Mouse (Mus musculus) forebrain, embryonic 11.5 days (tissue): ENCODE data around the gene Crygn. TPM values are rescaled to one million over a fixed set of nuclear protein-coding genes. Genes with fewer than 3 reads are reported as not detected.
A peak's percentile ranks its signal among the peaks of the same experiment; 100 is the strongest.

Experiments
- ATAC-seq: fragments of 200-750 bp; cut with Nextera tagmentation; replicated peaks from 2 replicates; pipeline ENCODE4 v1.8.0; 2017; ENCODE audit warnings: moderate TSS enrichment; ENCODE audit not compliant: low FRiP score
- DNase-seq: peaks from one replicate; pipeline ENCODE4 v3.0.0-alpha.2; 2017; ENCODE audit warnings: low spot score
- H3K27ac ChIP-seq: fragments of 300-500 bp; sonication (generic); 2 replicates; pipeline ENCODE4 v1.5.1; 2014; ENCODE audit warnings: low read depth, low read length
- H3K27me3 ChIP-seq: fragments of 300-500 bp; sonication (generic); 2 replicates; pipeline ENCODE4 v1.6.1; 2014; ENCODE audit warnings: mild to moderate bottlenecking, low read length, mixed read lengths; ENCODE audit not compliant: control insufficient read depth, insufficient read depth
- H3K36me3 ChIP-seq: fragments of 300-500 bp; sonication (generic); 2 replicates; pipeline ENCODE4 v1.6.1; 2014; ENCODE audit warnings: mild to moderate bottlenecking, low read length, moderate library complexity, mixed read lengths; ENCODE audit not compliant: control insufficient read depth, insufficient read depth
- H3K4me1 ChIP-seq: fragments of 300-500 bp; sonication (generic); replicated peaks from 2 replicates; pipeline ENCODE4 v1.6.1; 2014; ENCODE audit warnings: low read length, mixed read lengths; ENCODE audit not compliant: control insufficient read depth, insufficient read depth
- H3K4me2 ChIP-seq: fragments of 300-500 bp; sonication (generic); 2 replicates; pipeline ENCODE4 v1.6.1; 2014; ENCODE audit warnings: low read depth, mild to moderate bottlenecking, low read length, moderate library complexity, mixed read lengths; ENCODE audit not compliant: severe bottlenecking
- H3K4me3 ChIP-seq: fragments of 300-500 bp; sonication (generic); 2 replicates; pipeline ENCODE4 v1.5.1; 2014; ENCODE audit warnings: low read depth, low read length
- H3K9ac ChIP-seq: fragments of 300-500 bp; sonication (generic); 2 replicates; pipeline ENCODE4 v1.6.1; 2014; ENCODE audit warnings: low read length
- H3K9me3 ChIP-seq: fragments of 300-500 bp; sonication (generic); 2 replicates; pipeline ENCODE4 v1.6.1; 2016; ENCODE audit warnings: low read length, mixed read lengths; ENCODE audit not compliant: control insufficient read depth
- WGBS: fragments of 180-500 bp; shearing (Covaris S2); extraction: QIAGEN DNeasy Blood & Tissue Kit; methylation state at CpG from one replicate; pipeline ENCODE4 v1.1.7; 2014; 5-methylcytosine and 5-hydroxymethylcytosine counted together
- polyA plus RNA-seq: library from polyadenylated mRNA; unstranded; fragments of >200 nt; fragmentation: Nextera tagmentation; extraction: Ambion mirVana; gene quantifications from 2 replicates; pipeline ENCODE4 v1.2.1, GENCODE M21; 2014

The Crygn gene
- polyA plus RNA-seq = not detected in 2 replicates

- no peak within 1 kb of the TSS for H3K4me2 ChIP-seq
- H3K27me3 ChIP-seq = no peaks in the 10 kb centered on the region
- no peak within 1 kb of the TSS for H3K4me3 ChIP-seq
- DNase-seq (no peak), ATAC-seq (no peak)
- H3K9me3 ChIP-seq = no peaks in the 10 kb centered on the region
- H3K36me3 ChIP-seq = no peaks in the 10 kb centered on the region
- no peaks in the 10 kb centered on the region for H3K4me1 ChIP-seq
- no peak within 1 kb of the TSS for H3K9ac ChIP-seq
- no peak within 1 kb of the TSS for H3K27ac ChIP-seq
- WGBS = 29% methylated on average over 18 of the region's 18 CpGs
Observed at GRCm38 (mm10) chr5:24757816-24758215, at the start of gene Crygn. Crygn (minus strand) TSS chr5:24758008.

DNA sequence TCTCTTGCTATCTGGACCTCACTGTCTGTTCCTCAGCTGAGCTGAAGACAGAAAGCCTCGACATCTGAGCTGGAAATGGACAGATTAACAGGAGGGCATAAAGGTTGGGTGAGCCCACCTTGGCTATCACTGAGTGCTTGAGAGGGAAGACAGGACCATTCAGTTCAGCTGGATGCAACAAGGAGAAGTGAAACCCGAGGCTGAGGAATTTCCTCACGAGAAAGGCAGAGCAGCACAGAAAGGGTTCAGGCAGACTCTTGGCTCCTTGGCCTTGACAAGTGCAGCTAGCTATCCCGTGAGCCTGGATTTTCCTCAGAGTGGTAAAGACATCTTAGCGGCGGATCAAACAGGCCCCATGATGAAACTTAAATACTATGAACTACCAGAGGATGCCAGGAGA, 47.4 kb upstream of the Crygn start:
- ATAC-seq (no peak), DNase-seq (no peak)
- no peak overlapping the region for H3K9ac ChIP-seq
- H3K36me3 ChIP-seq = no peaks in the 10 kb centered on the region; the same call in 1 of the 2 replicates
- no peaks in the 10 kb centered on the region for H3K4me1 ChIP-seq
- no peak overlapping the region for H3K27ac ChIP-seq
- no peaks in the 10 kb centered on the region for H3K27me3 ChIP-seq
- no peaks in the 10 kb centered on the region for H3K9me3 ChIP-seq
- WGBS = 84% methylated on average over 6 of the region's 6 CpGs
- no peak overlapping the region for H3K4me2 ChIP-seq
- no peak overlapping the region for H3K4me3 ChIP-seq

GRCm38 (mm10) chr5:24804661-24805060, 46.9 kb upstream of the Crygn start:
- WGBS = 93% methylated on average over 8 of the region's 8 CpGs

GRCm38 (mm10) chr5:24801841-24802624, 44.2 kb upstream of the Crygn start:
- H3K36me3 ChIP-seq = no peaks in the 10 kb centered on the region; the same call in 1 of the 2 replicates
- no peaks in the 10 kb centered on the region for H3K4me1 ChIP-seq
- no peaks in the 10 kb centered on the region for H3K27me3 ChIP-seq
- H3K4me3 ChIP-seq = no peak overlapping the region
- no peaks in the 10 kb centered on the region for H3K9me3 ChIP-seq
- ATAC-seq (no peak), DNase-seq (no peak)
- 87% methylated on average over 6 of the region's 6 CpGs for WGBS
- no peak overlapping the region for H3K27ac ChIP-seq
- H3K9ac ChIP-seq = no peak overlapping the region
- no peak overlapping the region for H3K4me2 ChIP-seq

More at GRCm38 (mm10) chr5:24804661-24805060, 46.9 kb upstream of the Crygn start:
- Histone ChIP-seq H3K27ac (no peak overlapping the region), H3K4me2 (no peak overlapping the region), H3K4me1 (no peaks in the 10 kb centered on the region), H3K9ac (no peak overlapping the region), H3K36me3 (no peaks in the 10 kb centered on the region; the same call in 1 of the 2 replicates), H3K4me3 (no peak overlapping the region), H3K27me3 (no peaks in the 10 kb centered on the region), H3K9me3 (no peaks in the 10 kb centered on the region)
- DNase-seq = no peak
- no peak for ATAC-seq

DNA sequence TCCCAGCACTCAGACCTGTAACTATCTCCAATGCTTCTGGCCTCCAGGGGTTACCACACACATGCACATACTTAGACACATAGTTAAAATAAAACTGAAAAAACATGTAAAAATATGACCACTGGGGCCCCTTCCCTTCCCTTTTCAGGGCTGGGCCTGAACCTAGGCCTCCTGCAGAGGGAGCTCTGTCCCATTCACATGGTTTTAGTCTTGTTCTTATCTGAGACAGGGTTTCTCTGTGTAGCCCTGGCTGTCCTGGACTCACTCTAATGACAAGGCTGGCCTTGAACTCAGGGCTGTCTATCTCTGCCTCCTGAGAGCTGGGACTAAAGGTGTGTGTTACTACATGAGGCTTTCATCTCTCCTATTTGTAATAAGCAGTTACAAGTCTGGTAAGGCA, 42.6 kb upstream of the Crygn start:
- no peak for DNase-seq
- no peak overlapping the region for H3K4me2 ChIP-seq
- no peak overlapping the region for H3K9ac ChIP-seq
- H3K4me1 ChIP-seq = no peaks in the 10 kb centered on the region
- H3K4me3 ChIP-seq = no peak overlapping the region
- no peaks in the 10 kb centered on the region for H3K27me3 ChIP-seq
- ATAC-seq = no peak
- H3K9me3 ChIP-seq = no peaks in the 10 kb centered on the region
- no peak overlapping the region for H3K27ac ChIP-seq
- no peaks in the 10 kb centered on the region; the same call in 1 of the 2 replicates for H3K36me3 ChIP-seq

GRCm38 (mm10) chr5:24798639-24799038, 40.8 kb upstream of the Crygn start:
- DNase-seq = no peak
- 85% methylated on average over 10 of the region's 10 CpGs for WGBS
- H3K9me3 ChIP-seq = no peaks in the 10 kb centered on the region
- H3K36me3 ChIP-seq = no peaks in the 10 kb centered on the region; the same call in 1 of the 2 replicates
- no peaks in the 10 kb centered on the region for H3K27me3 ChIP-seq
- ATAC-seq = no peak
- H3K9ac ChIP-seq = no peak overlapping the region
- H3K4me3 ChIP-seq = no peak overlapping the region
- no peak overlapping the region for H3K27ac ChIP-seq
- H3K4me1 ChIP-seq = no peaks in the 10 kb centered on the region
- no peak overlapping the region for H3K4me2 ChIP-seq

- no peak overlapping the region for H3K27ac ChIP-seq
- ATAC-seq (no peak), DNase-seq (no peak)
- 70% methylated on average over 7 of the region's 7 CpGs for WGBS
- H3K9ac ChIP-seq = no peak overlapping the region
- H3K27me3 ChIP-seq = no peaks in the 10 kb centered on the region
- no peaks in the 10 kb centered on the region; the same call in 1 of the 2 replicates for H3K36me3 ChIP-seq
- no peak overlapping the region for H3K4me3 ChIP-seq
- H3K9me3 ChIP-seq = no peaks in the 10 kb centered on the region
- H3K4me2 ChIP-seq = no peak overlapping the region
- H3K4me1 ChIP-seq = no peaks in the 10 kb centered on the region
Observed at GRCm38 (mm10) chr5:24797858-24798257, 40.0 kb upstream of the Crygn start.

DNA sequence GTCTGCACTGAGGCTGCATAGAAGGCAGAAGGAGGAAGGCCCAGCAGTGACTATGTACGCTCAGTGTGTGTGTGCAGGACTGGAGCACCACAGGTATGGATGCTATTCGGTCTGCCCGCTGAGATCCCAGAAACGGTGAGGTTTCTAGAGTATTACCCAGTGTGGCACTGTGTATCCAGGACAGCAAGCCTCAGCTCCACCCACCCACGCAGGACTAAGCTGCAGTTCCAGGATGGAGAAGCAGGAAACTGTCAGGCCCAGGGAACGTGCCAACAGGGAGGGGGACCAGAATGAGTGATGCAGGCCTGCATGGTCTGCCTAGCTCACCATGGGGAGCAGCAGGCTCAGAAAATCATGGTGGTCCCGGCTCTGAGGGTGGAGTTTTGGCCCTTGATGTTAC, 35.2 kb upstream of the Crygn start:
- H3K9me3 ChIP-seq = no peaks in the 10 kb centered on the region
- ATAC-seq = no peak
- H3K27me3 ChIP-seq = no peaks in the 10 kb centered on the region
- no peaks in the 10 kb centered on the region for H3K4me1 ChIP-seq
- DNase-seq = no peak
- WGBS = 81% methylated on average over 7 of the region's 7 CpGs
- no peaks in the 10 kb centered on the region for H3K36me3 ChIP-seq
- no peak overlapping the region for H3K4me3 ChIP-seq
- H3K4me2 ChIP-seq = no peak overlapping the region
- no peak overlapping the region for H3K9ac ChIP-seq
- no peak overlapping the region for H3K27ac ChIP-seq

GRCm38 (mm10) chr5:24782957-24783356, 25.1 kb upstream of the Crygn start:
- Histone ChIP-seq H3K4me1 (no peaks in the 10 kb centered on the region), H3K4me3 (no peak overlapping the region), H3K9ac (no peak overlapping the region), H3K4me2 (no peak overlapping the region), H3K36me3 (no peaks in the 10 kb centered on the region), H3K27me3 (no peaks in the 10 kb centered on the region; the same call in 1 of the 2 replicates), H3K27ac (no peak overlapping the region), H3K9me3 (no peaks in the 10 kb centered on the region)
- peak; percentile 20 for DNase-seq
- ATAC-seq = no peak
- WGBS = 80% methylated on average over 4 of the region's 4 CpGs
